Mouse (Mus musculus): ENCODE results near the gene Plac9a.

GRCm38 (mm10) chr14:25841991-25842687 lies 60.8 kb downstream of the Plac9a start, which contains the start of gene Anxa11:
- TF ChIP-seq CTCF (IDR thresholded peaks at IDR 0.05; ENCODE audit: low read depth, low read length) (no peak), POLR2A (IDR thresholded peaks at IDR 0.05; ENCODE audit: extremely low read depth, insufficient read depth, low read length) (peak; percentile 59)
